Mouse (Mus musculus) right cerebral cortex, postnatal 14 days (tissue): Measurements from ENCODE around the gene Tbc1d22a.

Experiments
- DNase-seq: peaks from one replicate; pipeline ENCODE4 v3.0.0; 2022

Gene Tbc1d22a

DNA sequence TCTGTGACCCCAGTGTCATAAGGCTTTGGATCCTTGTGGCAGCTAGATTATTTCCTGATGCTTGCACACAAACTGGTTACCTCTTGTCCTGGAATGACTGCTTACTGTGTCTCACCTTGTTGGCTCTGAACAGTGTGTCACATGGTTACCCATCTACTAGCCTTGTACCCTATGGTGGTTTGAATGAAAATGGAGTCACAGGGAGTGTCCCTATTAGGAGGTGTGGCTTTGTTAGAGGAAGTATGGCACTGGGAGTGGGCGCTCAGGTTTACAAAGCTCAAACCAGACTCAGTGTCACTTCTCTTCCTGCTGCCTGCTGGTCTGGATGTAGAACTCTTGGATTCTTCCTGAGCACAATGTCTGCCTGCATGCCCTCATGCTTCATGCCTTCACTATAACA is 69.0 kb downstream of the Tbc1d22a start:
- no peak for DNase-seq

DNA sequence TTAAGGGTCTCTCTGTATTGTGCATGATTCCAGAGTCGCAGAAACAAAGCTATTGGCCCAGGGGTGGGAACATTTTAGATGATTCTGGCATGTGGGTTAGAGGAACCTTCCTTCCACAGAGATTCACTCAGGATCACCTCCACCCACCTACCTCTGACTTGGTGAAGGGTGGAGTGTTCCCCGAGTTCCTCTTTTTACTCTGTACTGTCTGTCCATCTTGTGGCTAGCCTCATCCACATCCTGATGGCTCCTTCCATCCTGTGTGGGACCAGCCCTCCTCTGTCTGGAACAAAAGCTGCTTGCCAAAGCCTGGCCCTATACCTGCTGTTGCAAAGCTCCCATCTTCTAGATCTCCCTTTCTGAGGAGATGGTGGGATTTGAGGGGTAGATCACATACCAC is 71.0 kb downstream of the Tbc1d22a start:
- no peak for DNase-seq

DNA sequence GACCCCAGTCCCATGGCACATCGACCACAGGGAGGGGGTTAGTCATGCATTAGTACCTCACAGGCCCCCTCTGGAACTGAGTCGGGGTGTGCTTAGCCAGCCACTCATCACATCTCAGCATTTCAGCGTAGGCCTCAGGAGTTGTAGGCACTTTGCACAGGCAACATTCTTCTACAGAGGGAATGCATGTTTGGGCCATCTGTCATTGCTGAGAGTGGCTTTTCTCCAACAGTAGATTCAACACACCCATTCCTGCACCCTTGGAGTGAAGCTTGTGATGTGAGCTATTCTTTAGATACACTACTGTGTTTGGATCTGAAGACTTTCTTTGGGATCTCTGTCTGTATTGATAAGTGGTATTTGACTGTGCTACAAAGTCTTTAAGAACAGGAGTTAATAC is 75.8 kb downstream of the Tbc1d22a start:
- DNase-seq, result no peak

DNA sequence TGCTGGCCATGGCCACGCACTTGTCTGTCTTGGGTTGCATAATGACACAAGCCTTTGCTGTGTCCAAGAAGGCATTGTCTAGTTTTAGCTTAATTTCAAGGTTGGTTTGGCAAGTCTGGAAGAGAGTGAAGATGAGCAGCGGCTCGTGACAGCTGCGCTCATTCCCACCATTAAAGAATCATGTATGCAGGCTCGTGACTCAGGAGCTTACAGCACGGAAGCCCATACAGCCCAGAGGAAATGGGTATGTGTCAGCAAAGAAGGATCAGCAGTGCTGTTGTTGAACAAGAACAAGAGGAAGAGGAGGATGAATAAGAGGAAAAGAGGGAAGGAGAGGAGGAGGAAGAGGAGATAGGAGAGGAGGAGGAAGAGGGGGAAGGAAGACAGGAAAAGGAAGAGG is 78.0 kb downstream of the Tbc1d22a start:
- DNase-seq, result no peak

DNA sequence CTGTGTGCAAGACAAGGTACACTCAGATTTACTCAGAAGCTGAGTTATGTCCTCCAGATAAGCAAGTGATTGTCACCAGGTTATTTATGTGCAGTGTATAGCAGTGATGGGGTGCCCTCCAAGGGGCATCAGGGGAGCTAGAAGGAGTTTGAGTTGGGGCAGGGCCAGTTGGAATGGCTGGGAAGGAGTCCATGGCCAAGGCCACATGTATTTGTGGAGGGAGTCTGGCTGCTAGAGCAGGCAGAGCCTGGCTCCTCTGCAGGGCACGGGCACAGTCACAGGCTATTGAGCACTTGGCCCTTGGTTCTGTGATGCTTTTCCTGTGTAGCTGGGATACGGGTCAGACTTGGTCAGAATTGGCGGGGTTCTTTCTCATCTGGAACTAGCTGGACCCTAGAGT is 80.2 kb downstream of the Tbc1d22a start:
- no peak for DNase-seq

DNA sequence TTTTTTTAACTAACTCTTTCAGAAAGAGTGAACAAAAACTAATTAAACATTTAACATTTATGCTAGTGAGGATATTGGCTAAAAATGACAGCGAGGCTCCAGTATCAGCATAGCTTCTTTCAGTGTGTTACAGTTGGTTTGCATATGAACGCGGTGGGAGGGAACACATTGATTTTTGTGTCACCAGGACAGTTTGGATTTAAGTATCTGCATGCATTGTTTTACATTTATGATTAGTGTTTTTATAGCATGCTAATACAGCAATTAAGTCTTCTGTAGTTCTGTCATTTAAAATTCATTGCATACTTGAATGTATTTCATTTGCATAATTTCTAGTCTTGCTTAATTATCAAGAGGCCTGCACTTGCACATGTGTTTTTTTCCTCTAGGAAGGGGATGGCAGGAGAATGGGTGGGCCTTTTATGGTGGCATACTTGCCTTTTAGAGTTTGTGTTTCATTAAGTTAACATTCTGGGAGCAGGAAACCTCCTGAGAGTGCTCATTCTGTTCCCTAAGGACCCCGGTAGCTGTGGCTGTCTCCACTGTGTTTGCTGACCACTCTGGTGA is 81.5 kb downstream of the Tbc1d22a start:
- DNase-seq, result no peak

DNA sequence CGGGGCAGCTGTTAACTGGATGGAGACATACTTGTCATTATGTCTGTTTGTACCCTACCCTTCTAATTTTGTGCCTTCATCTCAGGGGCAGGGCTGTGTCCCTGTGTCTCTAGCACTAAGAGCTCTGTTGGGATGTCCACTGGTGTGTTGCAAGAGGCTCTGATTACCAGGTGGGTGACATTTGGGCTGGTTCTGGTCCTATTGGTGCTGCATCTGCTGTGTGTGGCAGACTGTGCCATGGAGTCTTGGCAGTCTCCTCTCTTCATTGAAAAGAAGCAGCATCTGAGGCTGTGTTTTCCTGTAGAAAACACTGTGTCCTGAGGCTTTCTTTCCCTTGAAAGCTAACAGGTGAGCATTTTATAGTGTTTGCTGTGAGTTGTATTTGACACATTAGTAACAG is 83.0 kb downstream of the Tbc1d22a start:
- DNase-seq, result no peak

DNA sequence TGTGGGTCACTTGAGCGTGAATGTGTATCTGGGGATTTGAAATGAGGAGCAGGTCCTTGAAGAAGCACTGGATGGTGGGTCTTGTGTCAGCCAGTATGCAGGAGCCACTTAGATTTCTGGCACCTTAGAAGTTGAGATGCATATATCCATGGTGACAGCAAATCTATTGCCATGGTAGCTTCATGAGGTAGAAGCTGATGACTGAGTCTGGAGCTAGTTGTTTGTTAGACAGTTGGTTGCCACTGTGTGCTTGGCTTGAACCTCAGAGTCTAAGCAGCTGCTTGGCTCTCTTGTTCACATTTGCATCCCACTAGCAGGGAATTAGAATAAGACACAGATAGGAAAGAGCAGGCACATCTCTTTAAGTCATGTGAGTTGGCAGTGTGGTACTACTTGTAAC is 89.6 kb downstream of the Tbc1d22a start:
- no peak for DNase-seq

DNA sequence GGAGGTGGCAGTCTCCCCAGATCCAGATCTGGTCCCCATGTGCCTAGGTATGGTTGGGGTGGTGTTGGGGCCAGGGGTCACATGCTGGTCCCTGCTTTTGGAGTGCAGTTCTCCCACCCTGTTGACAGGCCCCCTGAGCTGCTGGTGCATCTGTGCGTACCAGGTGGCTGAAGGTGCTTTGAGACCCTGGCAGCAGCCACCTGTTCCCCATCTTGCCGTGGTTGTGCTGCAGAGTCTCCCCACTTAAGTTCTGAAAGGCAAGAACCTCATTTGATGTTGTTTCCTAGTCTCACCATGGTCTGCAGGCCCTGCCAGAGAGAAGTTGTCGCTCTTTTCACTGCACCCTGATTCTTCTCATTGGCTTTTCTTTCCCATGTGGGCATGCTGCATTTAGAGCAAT is 90.6 kb downstream of the Tbc1d22a start:
- DNase-seq, result no peak

DNA sequence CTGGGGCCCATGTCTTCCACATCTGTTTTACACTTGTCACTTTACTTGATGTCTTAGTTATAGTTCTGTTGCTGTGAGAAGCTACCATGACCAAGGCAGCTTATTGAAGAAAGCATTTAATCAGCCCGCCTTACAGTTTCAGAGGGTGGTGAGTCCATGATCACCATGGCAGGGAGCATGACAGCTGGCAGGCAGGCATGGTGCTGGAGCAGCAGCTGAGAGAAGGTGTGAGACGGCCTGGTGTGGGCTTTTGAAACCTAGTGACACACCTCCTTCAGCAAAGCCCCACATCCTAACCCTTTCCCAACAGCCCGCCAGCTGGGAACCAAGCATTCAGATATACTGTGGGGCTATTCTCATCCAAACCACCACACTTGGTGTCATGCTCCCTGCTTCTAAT is 91.0 kb downstream of the Tbc1d22a start:
- DNase-seq, result no peak

DNA sequence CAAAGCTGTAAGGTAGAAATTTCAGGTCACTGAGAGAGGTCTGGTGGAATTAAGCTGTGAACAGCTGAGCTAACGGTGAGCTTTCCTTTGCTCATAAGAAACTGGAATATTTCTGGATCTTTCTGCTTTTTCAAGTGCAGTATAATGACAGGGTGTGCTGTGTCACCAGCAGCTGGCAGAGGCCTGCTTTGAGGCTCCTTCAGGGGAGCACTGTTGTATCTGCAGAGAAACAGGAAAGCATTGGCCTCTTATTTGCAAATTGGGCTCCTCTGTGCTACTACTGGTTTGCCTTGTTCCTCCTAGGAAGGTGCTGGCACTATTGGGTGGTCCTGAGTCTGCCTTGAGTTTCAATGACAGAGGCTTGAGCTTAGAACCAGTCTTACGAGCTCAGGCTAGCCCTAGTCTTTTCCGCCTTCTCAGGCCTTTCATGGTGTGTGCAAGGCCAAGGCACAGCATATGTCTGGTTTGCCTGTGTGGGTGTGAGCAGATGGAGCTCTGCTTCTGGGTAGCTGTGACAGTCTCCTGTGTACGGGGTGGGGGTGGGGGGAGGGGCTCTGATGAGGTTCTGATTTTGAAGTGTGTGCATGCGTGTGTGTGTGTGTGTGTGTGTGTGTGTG is 95.1 kb downstream of the Tbc1d22a start:
- peak; percentile 20 for DNase-seq

DNA sequence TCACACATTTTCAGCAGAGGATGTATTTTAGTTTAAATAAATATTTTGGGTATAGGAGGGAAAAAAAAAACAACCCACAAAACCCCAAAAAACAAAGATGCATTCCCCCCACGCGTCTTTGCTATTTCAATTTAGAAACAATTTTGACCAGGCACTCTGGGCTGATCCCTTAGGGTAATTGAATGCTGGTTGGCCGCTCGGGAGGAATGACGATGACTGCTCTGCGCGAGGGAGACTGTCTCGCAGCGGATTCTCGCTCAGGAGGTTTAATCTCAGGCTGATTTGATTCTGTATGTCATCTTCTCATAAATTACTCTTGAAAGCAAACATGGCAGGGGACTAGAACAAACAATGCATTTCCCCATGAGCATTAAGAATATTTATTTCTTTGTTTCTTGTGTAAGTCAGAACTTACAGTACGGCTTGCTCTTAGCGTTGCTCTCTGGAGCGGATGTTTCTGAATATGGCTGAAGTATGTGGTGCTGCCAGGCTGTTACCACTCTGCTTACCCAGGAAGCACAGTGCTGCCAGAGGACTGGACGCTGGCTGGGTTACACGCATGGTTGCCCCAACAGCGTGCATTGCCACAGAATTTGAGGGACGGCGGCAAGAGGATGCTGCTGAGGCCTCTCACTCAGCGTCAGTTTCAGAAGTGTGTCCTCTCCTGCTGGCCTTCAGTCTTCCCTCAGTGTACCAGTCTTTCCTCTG is 106.7 kb downstream of the Tbc1d22a start:
- DNase-seq, result no peak

DNA sequence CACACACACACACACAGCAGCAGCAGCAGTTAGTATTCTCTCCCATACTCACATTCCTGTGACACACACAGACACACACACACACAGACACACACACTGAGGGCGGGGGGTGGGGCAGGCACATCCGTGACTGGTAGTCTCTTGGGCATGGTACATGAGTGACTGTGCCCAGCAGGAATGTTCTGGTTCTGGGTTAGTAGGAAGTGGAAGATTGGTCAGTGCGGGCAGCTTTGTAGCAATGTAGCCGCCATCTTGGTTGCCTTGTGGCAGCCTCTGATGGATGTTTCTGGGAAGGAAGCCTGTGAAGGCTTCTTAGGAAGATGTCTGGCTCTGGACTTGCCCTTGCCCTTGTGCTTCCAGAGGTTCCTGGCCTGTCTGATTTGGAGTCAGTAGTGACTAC is 112.1 kb downstream of the Tbc1d22a start:
- no peak for DNase-seq

DNA sequence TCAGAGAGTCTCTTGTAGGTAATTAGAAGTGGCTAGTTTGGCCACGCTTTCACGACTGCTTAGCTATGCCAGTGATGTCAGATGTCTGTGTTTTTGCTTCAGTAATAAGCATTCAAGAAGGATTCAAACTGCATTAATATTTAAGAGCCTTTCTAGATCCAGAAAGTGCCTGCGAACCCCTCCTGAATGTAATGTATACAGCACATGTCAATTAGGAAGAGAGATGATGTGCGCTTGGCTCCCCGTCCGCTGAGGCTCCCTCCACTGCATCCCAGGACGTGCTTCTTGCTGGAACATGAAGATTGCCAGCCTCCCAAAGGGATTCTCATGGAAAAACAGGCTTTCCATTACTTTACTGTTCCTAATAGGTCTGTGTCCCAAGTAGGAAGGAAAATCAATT is 115.7 kb downstream of the Tbc1d22a start:
- DNase-seq, result no peak

DNA sequence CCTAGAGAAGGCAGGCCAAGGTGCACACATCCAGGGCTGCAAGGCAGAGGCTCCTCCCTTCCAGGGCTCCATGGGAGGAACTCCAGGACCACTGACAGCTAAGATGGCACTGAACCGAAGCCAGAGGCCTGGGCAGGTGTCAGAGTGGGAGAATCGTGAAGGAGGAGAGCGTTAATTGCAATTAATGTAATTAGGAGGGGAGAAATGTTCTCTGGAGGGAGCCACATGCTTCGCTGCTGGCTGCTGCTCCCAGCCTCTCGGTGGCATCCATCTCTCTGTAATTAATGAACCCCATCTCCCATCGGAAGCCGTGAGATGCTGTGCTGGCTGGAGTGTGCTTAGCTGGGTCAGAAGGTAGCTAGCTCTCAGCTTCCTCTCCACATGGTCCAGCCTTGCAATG is 116.2 kb downstream of the Tbc1d22a start:
- DNase-seq, result no peak

DNA sequence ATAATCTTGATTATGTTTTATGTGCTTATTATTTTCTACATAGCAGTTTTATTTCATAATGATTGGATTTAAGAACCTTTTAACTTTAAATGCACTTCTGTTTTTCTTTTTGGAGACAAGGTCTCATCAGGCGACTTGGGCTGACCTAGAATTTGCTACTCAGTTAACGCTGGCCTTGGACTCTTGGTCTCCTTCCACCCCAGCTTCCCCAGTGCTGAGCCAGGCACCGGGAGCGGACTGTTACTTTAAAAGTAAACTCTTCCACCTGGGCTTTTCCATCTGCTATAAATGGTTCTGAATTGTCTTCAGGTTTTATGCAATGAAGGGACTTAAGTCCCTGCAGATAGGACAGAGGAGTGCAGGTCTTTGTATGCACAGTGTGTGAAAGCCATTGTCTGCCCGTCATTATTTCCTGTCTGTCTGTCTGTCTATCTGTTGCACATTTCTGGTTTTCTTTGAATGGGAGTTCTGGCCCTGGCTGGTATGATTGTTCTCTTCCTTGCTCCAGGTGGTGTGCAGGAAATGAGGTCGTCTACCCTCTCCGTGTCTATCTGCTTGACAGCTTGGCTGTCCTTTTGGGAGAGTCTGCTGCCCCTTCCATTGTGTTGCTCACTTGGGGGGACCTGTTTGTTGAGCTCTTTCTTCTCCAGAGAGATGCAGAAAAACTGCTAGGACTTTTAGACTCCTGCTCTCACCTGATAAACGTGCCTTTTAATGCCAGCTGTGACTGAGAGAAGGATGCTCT is 117.4 kb downstream of the Tbc1d22a start:
- DNase-seq, result no peak

DNA sequence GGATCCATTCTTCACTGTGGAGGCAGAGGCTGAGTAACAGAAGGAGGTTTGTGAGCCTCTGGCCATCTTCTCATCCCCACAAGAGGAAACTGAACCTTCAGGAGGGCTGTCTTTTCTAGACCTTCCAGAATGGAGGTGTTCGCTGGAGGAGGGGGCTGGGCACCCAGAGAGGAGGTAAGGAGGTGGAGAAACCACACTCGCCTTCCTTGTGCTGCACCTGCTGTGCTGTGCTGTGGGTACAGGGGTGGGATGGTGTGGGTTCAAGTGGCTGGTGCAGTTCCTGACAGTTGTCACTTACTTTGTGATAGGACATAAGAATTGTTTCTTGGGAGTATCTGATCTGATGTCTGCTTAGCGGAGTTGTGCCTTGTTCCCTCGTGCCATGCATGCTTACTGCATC is 118.9 kb downstream of the Tbc1d22a start:
- no peak for DNase-seq

DNA sequence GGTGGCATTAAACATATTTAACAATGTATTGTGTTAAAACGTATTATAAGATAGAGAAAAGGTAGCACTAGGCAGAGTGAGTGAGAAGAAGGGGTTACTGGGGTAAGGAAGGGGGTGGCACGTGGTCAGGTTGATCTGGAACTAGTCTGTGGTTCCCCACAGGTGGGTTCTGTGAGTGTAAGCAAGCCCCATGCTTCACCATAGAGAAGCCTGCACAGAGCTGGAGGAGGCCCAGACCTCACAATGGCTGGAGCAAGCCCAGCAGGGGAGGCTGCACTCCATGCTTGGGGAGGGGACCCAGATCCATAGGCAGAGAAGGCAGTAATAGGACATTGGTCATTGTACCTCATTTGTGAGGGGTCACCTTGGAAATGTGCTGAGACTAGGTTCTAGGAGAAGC is 119.3 kb downstream of the Tbc1d22a start:
- no peak for DNase-seq

DNA sequence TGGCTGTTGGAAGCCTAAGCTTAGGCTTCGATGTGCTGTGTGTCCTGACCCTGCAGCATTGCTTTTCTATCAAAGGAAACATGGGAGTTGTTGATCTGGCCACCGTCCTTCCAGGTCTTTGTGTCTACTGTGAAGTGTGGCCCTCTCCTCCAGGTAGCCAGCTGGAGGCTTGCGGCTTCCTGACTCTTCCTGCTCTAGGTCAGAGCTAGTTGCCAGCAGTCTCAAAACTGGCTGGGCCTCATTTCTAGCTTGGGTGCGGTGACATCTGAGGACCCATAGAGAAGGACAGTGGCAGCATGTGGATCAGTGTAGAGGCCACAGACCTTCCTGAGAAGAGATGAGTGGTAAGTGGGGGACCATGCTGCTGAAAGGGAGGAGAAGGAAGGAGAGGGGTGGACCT is 120.0 kb downstream of the Tbc1d22a start:
- DNase-seq, result no peak

DNA sequence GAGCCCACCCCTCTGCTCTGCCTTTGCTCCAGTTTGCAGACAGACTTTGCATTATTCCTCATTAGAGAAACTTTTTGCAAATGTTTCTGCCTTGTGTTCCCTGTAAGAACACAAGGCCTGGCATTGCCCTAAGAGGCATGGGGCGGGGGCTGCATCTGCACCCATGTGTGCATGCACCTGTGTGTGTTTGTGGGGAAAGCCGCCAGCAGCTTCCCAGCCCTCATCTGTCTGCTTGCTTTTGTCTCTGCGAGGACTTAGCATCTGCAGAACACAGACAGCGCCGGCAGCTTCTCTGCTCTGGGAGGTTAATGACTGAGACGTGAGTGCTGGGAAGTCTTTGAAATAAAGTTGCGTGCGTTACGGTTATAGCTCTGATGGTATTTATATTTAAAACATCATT is 120.5 kb downstream of the Tbc1d22a start:
- DNase-seq, result peak; percentile 17

DNA sequence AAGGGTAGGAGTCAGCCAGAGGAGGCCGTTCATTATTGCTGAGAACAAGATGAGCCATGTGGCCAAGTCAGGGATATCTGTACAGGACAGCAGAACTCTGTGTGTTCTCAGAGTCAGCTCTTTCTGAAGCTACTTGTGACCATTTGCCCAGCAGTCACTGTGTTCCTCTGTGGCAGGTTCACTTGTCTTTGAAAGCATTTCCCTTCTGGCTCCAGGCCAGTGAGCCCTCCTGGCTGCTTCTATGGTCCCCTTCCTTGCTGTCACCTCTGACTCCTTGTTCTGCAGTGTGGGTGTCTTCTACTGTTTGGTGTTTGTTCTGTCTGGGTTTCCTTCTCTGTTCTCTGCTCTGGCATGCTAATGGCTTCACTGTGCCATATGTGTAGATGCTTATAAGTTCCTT is 121.5 kb downstream of the Tbc1d22a start:
- no peak for DNase-seq

DNA sequence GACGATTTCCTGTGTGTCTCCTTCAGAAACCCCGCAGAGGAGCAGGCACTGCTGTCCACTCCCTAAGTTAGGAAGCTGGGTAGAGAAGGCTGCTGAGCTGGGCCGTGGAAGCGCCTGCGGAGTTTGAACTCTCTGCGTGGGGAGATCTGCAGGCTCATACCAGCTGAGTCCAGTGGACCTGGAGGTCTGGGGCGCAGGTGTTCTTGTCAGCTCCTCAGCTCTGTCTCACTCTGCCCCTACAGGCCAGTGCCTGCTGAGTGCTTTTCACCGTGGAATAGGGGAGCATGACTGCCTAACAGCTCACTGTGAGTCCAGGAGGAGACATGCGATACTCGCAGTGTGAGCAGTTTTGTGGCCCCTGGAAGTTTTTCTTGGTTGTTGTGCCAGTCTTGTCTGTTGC is 123.5 kb downstream of the Tbc1d22a start:
- no peak for DNase-seq

DNA sequence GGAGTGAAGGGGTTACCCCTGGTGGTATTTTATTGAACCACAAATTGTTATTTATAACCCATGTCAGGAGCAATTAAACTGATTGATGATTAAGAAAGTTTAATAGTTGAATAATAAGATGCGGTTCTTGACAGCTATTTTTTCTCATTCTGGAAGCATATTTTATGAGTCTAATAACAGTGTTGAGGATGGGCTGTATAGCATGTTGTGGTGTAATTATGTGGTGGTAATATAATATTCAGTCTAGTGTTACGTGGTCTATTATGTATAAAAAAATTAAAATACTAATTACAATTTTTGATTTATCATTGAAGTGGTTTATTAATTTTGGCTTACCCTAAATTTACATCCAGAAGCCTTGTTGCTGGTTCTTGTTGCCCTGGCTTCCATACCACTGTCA is 125.5 kb downstream of the Tbc1d22a start:
- no peak for DNase-seq

DNA sequence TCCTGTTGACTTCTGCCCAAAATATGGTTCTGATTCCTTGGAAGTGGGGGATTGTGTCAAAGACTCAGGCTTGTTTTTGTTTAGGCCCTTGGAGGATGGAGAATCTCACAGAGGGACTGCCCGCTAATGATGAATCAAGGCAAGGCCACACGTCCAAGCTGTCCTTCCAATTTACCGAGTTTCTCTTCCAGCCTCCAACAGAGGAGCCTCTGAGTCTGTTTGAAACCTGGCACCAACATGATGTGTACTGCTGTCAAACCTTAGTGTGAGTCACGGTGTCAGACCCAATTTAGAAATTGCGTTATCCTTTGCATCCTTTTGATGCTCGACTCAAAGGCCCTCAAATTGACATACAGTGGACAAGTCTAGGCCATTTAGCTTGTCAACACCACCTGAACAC is 126.5 kb downstream of the Tbc1d22a start:
- no peak for DNase-seq
